Mouse (Mus musculus) liver, adult 2 months (tissue): ENCODE data around the gene Nrp2.

ENCODE experiments used
- CTCF ChIP-seq: fragments of 200-500 bp; IDR thresholded peaks from 2 replicates; pipeline ENCODE4 v1.5.1; 2011; ENCODE audit warnings: low read depth, low read length, control low read depth
- POLR2A ChIP-seq: fragments of 200-500 bp; IDR thresholded peaks from 2 replicates; pipeline ENCODE4 v1.6.1; 2011; ENCODE audit warnings: low read length, control low read depth; ENCODE audit not compliant: insufficient read depth; ENCODE audit errors: extremely low read depth

DNA sequence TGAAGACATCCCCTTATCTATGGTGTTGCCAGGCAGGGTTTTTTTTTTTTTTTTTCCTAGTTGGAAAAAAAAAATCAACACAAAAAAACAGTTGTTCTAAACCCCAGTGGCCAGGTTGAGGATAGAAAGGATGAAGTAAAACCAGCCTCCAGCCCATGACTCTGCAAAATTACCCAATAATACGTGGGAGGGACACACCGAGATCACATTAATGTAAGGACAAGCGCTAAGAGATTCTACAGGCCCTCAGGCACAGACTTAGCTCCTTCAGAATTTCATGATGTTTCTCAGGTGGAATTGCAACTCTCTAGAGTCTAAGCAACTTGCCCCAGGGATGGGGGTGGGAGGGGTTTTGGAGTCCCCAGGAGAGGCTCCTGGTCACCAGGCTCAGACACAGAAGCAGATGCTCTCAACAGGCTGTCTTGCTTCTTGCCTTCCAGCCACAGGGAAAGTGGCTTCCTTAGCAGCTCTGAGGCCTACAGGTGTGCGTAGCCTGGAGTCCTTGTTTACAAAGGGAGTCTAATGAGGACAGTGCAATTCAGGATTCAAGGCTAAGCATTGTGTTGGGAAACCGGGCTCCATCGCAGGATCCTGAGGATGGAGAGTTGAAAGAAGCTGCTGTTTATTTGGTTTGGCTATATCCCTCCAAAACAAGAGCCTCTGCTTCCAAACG lies 49.7 kb downstream of the Nrp2 start:
- no peak for TF ChIP-seq CTCF
- no peak for TF ChIP-seq POLR2A
